Mouse (Mus musculus) heart, postnatal 0 days (tissue): ENCODE results near the gene Numb. TPM values are rescaled to one million over a fixed set of nuclear protein-coding genes. Genes with fewer than 3 reads are reported as not detected.

Experiments
- ATAC-seq: fragments of 200-750 bp; cut with Nextera tagmentation; 2 replicates; pipeline ENCODE4 v1.8.0; 2017; ENCODE audit warnings: low read depth, moderate number of reproducible peaks, moderate library complexity; ENCODE audit not compliant: insufficient read depth
- DNase-seq: peaks from one replicate; pipeline ENCODE4 v3.0.0-alpha.2; 2016; ENCODE audit warnings: low spot score
- H3K27ac ChIP-seq: fragments of 300-500 bp; sonication (generic); 2 replicates; pipeline ENCODE4 v1.5.1; 2014; ENCODE audit warnings: low read depth, mild to moderate bottlenecking
- H3K27me3 ChIP-seq: fragments of 300-500 bp; sonication (generic); 2 replicates; pipeline ENCODE4 v1.6.1; 2014; ENCODE audit warnings: low read length, mixed read lengths; ENCODE audit not compliant: control insufficient read depth, insufficient read depth
- H3K36me3 ChIP-seq: fragments of 300-500 bp; sonication (generic); replicated peaks from 2 replicates; pipeline ENCODE4 v1.6.1; 2014; ENCODE audit warnings: low read length, mixed read lengths; ENCODE audit not compliant: control insufficient read depth, insufficient read depth
- H3K4me1 ChIP-seq: fragments of 300-500 bp; sonication (generic); 2 replicates; pipeline ENCODE4 v1.6.1; 2014; ENCODE audit warnings: antibody characterized with exemption; ENCODE audit not compliant: control insufficient read depth, insufficient read depth
- H3K4me2 ChIP-seq: fragments of 300-500 bp; sonication (generic); 2 replicates; pipeline ENCODE4 v1.6.1; 2014; ENCODE audit warnings: low read depth, mild to moderate bottlenecking, low read length, moderate library complexity
- H3K4me3 ChIP-seq: fragments of 300-500 bp; sonication (generic); 2 replicates; pipeline ENCODE4 v1.5.1; 2014; ENCODE audit warnings: low read depth, low read length
- H3K9ac ChIP-seq: fragments of 300-500 bp; sonication (generic); replicated peaks from 2 replicates; pipeline ENCODE4 v1.6.1; 2014; ENCODE audit warnings: low read depth, low read length, mixed read lengths
- H3K9me3 ChIP-seq: fragments of 300-500 bp; sonication (generic); replicated peaks from 2 replicates; pipeline ENCODE4 v1.6.1; 2016; ENCODE audit warnings: low read length; ENCODE audit not compliant: control insufficient read depth
- CTCF ChIP-seq: IDR thresholded peaks from 2 replicates; pipeline ENCODE4 v1.5.1; 2016; ENCODE audit warnings: antibody characterized with exemption, control low read depth, low read depth
- EP300 ChIP-seq: IDR thresholded peaks from 2 replicates; pipeline ENCODE4 v1.6.1; 2016; ENCODE audit warnings: antibody characterized with exemption, low read depth
- WGBS: fragments of 180-500 bp; shearing (Covaris S2); extraction: QIAGEN DNeasy Blood & Tissue Kit; methylation state at CpG from one replicate; pipeline ENCODE4 v1.1.7; 2014; 5-methylcytosine and 5-hydroxymethylcytosine counted together
- polyA plus RNA-seq: library from polyadenylated mRNA; unstranded; fragments of >200 nt; fragmentation: Nextera tagmentation; extraction: Ambion mirVana; gene quantifications from 2 replicates; pipeline ENCODE4 v1.2.1, GENCODE M21; 2015
- total RNA-seq: library from RNA; depleted of rRNA; stranded (reverse); fragments of >200 nt; gene quantifications from 2 replicates; pipeline ENCODE4 v1.2.3, GENCODE M21; 2014; ENCODE audit warnings: low replicate concordance

Numb gene
- total and polyA plus RNA-seq, 2 experiments from 2014 or later: 19.0 to 42.1 TPM

- no peak for ATAC-seq
- Histone ChIP-seq H3K9ac (no peak overlapping the region), H3K4me1 (no peaks in the 10 kb centered on the region), H3K4me3 (no peak overlapping the region), H3K36me3 (peaks cover 27% of the 10 kb centered on the region), H3K4me2 (no peak overlapping the region), H3K27ac (no peak overlapping the region), H3K9me3 (no peaks in the 10 kb centered on the region), H3K27me3 (no peaks in the 10 kb centered on the region)
- WGBS: 86% methylated on average over 10 of the region's 10 CpGs
- TF ChIP-seq CTCF (no peak), EP300 (no peak)
- DNase-seq: no peak
Observed at GRCm38 (mm10) chr12:83841409-83842190, 80.1 kb downstream of the Numb start.

DNA sequence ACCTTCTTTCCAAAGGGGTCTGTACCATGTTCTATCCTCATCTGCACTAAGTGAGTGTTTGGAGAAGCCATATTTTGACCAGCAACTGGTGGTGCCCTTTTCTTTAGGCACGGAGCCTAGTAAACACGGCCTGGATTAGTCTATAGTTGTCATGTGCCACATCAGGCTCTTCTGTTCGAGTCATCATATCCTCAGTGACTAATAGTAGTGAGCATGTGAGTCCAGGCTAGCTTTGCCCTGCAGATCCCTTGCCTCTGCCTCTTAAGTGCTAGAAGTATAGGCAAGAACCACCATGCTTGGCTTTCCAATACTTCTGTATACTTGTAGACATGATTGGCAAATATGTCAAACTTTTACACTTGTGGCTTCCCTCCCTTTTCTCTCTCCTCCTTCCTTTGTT, 87.8 kb downstream of the Numb start:
- H3K9ac ChIP-seq: no peak overlapping the region
- 87% methylated on average over 3 of the region's 3 CpGs for WGBS
- no peaks in the 10 kb centered on the region for H3K4me1 ChIP-seq
- TF ChIP-seq EP300 (no peak), CTCF (no peak)
- DNase-seq (no peak), ATAC-seq (no peak)
- H3K27ac ChIP-seq: no peak overlapping the region
- H3K27me3 ChIP-seq: no peaks in the 10 kb centered on the region
- peaks cover 33% of the 10 kb centered on the region for H3K36me3 ChIP-seq
- no peak overlapping the region for H3K4me2 ChIP-seq
- no peak overlapping the region for H3K4me3 ChIP-seq
- H3K9me3 ChIP-seq: no peaks in the 10 kb centered on the region

- H3K27me3 ChIP-seq: no peaks in the 10 kb centered on the region
- DNase-seq (no peak), ATAC-seq (no peak)
- no peak overlapping the region for H3K4me2 ChIP-seq
- WGBS: 81% methylated on average over 3 of the region's 3 CpGs
- no peak for TF ChIP-seq CTCF
- no peak for TF ChIP-seq EP300
- H3K4me1 ChIP-seq: no peaks in the 10 kb centered on the region
- no peak overlapping the region for H3K4me3 ChIP-seq
- peaks cover 28% of the 10 kb centered on the region for H3K36me3 ChIP-seq
- H3K27ac ChIP-seq: no peak overlapping the region
- H3K9ac ChIP-seq: no peak overlapping the region
- no peaks in the 10 kb centered on the region for H3K9me3 ChIP-seq
Observed at GRCm38 (mm10) chr12:83830424-83830823, 91.3 kb downstream of the Numb start.

DNA sequence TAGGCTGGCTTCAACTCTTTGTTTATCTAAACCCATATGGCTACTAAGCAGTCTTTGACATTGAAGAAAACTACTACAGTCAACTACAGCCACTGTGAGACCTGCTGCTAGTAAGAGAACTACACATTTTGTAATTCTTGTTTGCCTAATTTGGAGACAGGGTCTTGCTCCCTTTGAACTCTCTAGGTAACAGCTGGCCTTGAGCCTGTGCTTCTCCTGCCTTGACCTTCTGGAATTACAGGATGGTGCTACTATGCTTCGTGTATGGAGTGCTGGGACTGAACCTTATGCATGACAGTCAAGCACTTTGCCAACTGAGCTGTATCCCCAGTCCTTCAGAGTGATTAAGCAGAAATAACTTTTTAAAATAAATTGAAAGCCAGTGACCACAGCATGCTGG, 105.1 kb downstream of the Numb start:
- WGBS: 86% methylated on average over 1 of the region's 1 CpGs
- H3K4me3 ChIP-seq: no peak overlapping the region
- no peak for DNase-seq

GRCm38 (mm10) chr12:83811901-83812300, 109.8 kb downstream of the Numb start:
- Histone ChIP-seq H3K4me1 (no peaks in the 10 kb centered on the region), H3K36me3 (peaks cover 26% of the 10 kb centered on the region), H3K9ac (no peak overlapping the region), H3K27me3 (no peaks in the 10 kb centered on the region), H3K9me3 (no peaks in the 10 kb centered on the region), H3K27ac (no peak overlapping the region), H3K4me3 (no peak overlapping the region), H3K4me2 (no peak overlapping the region)
- TF ChIP-seq EP300 (no peak), CTCF (no peak)
- no peak for DNase-seq
- ATAC-seq: no peak
- 93% methylated on average over 3 of the region's 3 CpGs for WGBS

More for the DNA sequence above, 105.1 kb downstream of the Numb start:
- Histone ChIP-seq H3K9me3 (no peaks in the 10 kb centered on the region), H3K9ac (no peak overlapping the region), H3K27me3 (no peaks in the 10 kb centered on the region), H3K36me3 (peaks cover 15% of the 10 kb centered on the region; the same call in 1 of the 2 replicates), H3K27ac (no peak overlapping the region), H3K4me2 (no peak overlapping the region), H3K4me1 (no peaks in the 10 kb centered on the region)
- ATAC-seq: no peak
- TF ChIP-seq EP300: no peak
- TF ChIP-seq CTCF: no peak

GRCm38 (mm10) chr12:83803641-83804040, 118.1 kb downstream of the Numb start:
- Histone ChIP-seq H3K4me1 (no peaks in the 10 kb centered on the region), H3K9me3 (peaks cover 13% of the 10 kb centered on the region), H3K27ac (no peak overlapping the region), H3K4me3 (no peak overlapping the region), H3K27me3 (no peaks in the 10 kb centered on the region), H3K36me3 (peaks cover 88% of the 10 kb centered on the region), H3K4me2 (no peak overlapping the region), H3K9ac (no peak overlapping the region)
- no peak for DNase-seq
- TF ChIP-seq CTCF (no peak), EP300 (no peak)
- 89% methylated on average over 7 of the region's 7 CpGs for WGBS
- no peak for ATAC-seq
